Mouse (Mus musculus): Measurements from ENCODE around the gene 9430097D07Rik.
A peak's percentile ranks its signal among the peaks of the same experiment; 100 is the strongest.

9430097D07Rik gene

GRCm38 (mm10) chr2:32534733-32535471 lies 40.6 kb downstream of the 9430097D07Rik start, which contains the start of gene Fam102a:
TSS of gene Fam102a (plus strand) at chr2:32535332.
- DNase-seq (ENCODE audit: low spot score), result peak; percentile 100

- no peak for DNase-seq (ENCODE audit: low spot score)
Measured at GRCm38 (mm10) chr2:32534061-32534732, 41.3 kb downstream of the 9430097D07Rik start.

- DNase-seq (ENCODE audit: low spot score), result no peak
Measured at GRCm38 (mm10) chr2:32533163-32533562, 42.3 kb downstream of the 9430097D07Rik start.

GRCm38 (mm10) chr2:32530479-32530878 lies 45.0 kb downstream of the 9430097D07Rik start:
- DNase-seq (ENCODE audit: low spot score), result no peak

- DNase-seq (ENCODE audit: low spot score), result no peak
Measured at GRCm38 (mm10) chr2:32528326-32528725, 47.2 kb downstream of the 9430097D07Rik start.

- DNase-seq (ENCODE audit: low spot score), result no peak
Measured at GRCm38 (mm10) chr2:32527468-32527966, 48.0 kb downstream of the 9430097D07Rik start.

GRCm38 (mm10) chr2:32525816-32526215 lies 49.7 kb downstream of the 9430097D07Rik start:
- no peak for DNase-seq (ENCODE audit: low spot score)

- DNase-seq (ENCODE audit: low spot score), result no peak
Measured at GRCm38 (mm10) chr2:32524536-32525031, 50.9 kb downstream of the 9430097D07Rik start.
